ENCODE assay signal across 8 mouse cellular contexts in genomic region chr10:23349392-23350010, GRCm38 (mm10). TPM values are rescaled to one million over a fixed set of nuclear protein-coding genes. Genes with fewer than 3 reads are reported as not detected.
A peak's percentile ranks its signal among the peaks of the same experiment; 100 is the strongest.
DNase-seq lines count a peak whose midpoint lies in the region; ATAC-seq lines count a peak whose summit lies in the region.

No protein-coding gene starts in this region.

- H3K4me1 ChIP-seq in brown adipose tissue, adult 24 weeks (ENCODE audit: control insufficient read depth, insufficient read depth, insufficient read length, low read length): no peaks in the 10 kb centered on the region
- H3K4me1 ChIP-seq in forebrain, embryonic 13.5 days: peaks cover 23% of the 10 kb centered on the region
- H3K4me1 ChIP-seq in intestine, embryonic 14.5 days (replicated peaks; ENCODE audit: control insufficient read depth, insufficient read depth, low read length): peaks cover 9% of the 10 kb centered on the region
- peaks cover 21% of the 10 kb centered on the region for H3K4me1 ChIP-seq in midbrain, embryonic 13.5 days (replicated peaks)

- intact Hi-C loops in left cerebral cortex, postnatal 25 days (cut with DNase I): loop anchor here (5.0 to 10.0 kb wide), 4 partner anchors 258 to 1197 kb away; no protein-coding TSS in a partner anchor
- intact Hi-C loops in left cerebral cortex, postnatal 10 days (cut with DNase I): loop anchor here (10.0 kb wide), 2 partner anchors 255 to 1195 kb away; partner anchors contain the start of genes H60b and Raet1e

- H3K9me3 ChIP-seq in forebrain, embryonic 13.5 days (replicated peaks): no peaks in the 10 kb centered on the region
- H3K9me3 ChIP-seq in intestine, embryonic 14.5 days (ENCODE audit: control insufficient read depth, low read length): no peaks in the 10 kb centered on the region
- H3K9me3 ChIP-seq in midbrain, embryonic 13.5 days: no peaks in the 10 kb centered on the region

- peak overlapping the region; percentile 95 for H3K4me2 ChIP-seq in forebrain, embryonic 13.5 days
- H3K4me2 ChIP-seq in intestine, embryonic 14.5 days (ENCODE audit: low read length): peak overlapping the region; percentile 65
- peak overlapping the region; percentile 89 for H3K4me2 ChIP-seq in midbrain, embryonic 13.5 days (replicated peaks)

- peak overlapping the region; percentile 51 for H3K4me3 ChIP-seq in brown adipose tissue, adult 24 weeks (ENCODE audit: insufficient read depth, low read depth, low read length)
- H3K4me3 ChIP-seq in forebrain, embryonic 13.5 days: peak overlapping the region; percentile 60
- peak overlapping the region; percentile 54 for H3K4me3 ChIP-seq in intestine, embryonic 14.5 days (ENCODE audit: low read depth, low read length)
- peak overlapping the region; percentile 61 for H3K4me3 ChIP-seq in midbrain, embryonic 13.5 days (replicated peaks)

- no peak overlapping the region for H3K27ac ChIP-seq in brown adipose tissue, adult 24 weeks (replicated peaks; ENCODE audit: low read depth, low read length)
- no peak overlapping the region for H3K27ac ChIP-seq in forebrain, embryonic 13.5 days
- no peak overlapping the region for H3K27ac ChIP-seq in intestine, embryonic 14.5 days (ENCODE audit: low read depth)
- no peak overlapping the region for H3K27ac ChIP-seq in midbrain, embryonic 13.5 days

- peak; percentile 5 to 9 for DNase-seq in left cerebral cortex, postnatal 25 days (ENCODE audit: low spot score in 2 of 2)
- no peak for DNase-seq in left cerebral cortex, postnatal 10 days (ENCODE audit: extremely low spot score in 1 of 2, low spot score in 2 of 2)
- DNase-seq in intestine, embryonic 14.5 days (ENCODE audit: low spot score): peak; percentile 82
- no peak for DNase-seq in spleen, postnatal 36 days (ENCODE audit: low spot score in 2 of 2)
- no peak for DNase-seq in spleen, postnatal 4 days (ENCODE audit: low spot score in 2 of 2)

- H3K36me3 ChIP-seq in forebrain, embryonic 13.5 days (ENCODE audit: poor library complexity, severe bottlenecking): no peaks in the 10 kb centered on the region
- no peaks in the 10 kb centered on the region for H3K36me3 ChIP-seq in intestine, embryonic 14.5 days (ENCODE audit: control insufficient read depth, insufficient read depth, low read length)
- no peaks in the 10 kb centered on the region for H3K36me3 ChIP-seq in midbrain, embryonic 13.5 days

- ATAC-seq in forebrain, embryonic 13.5 days: peak; percentile 39
- 0 out of 2 replicates have a peak, but pooled peaks have one; percentile 32 for ATAC-seq in intestine, embryonic 14.5 days (replicated peaks; ENCODE audit: low FRiP score, low TSS enrichment, low read depth)
- peak; percentile 60 for ATAC-seq in midbrain, embryonic 13.5 days

- H3K27me3 ChIP-seq in forebrain, embryonic 13.5 days: peaks cover 25% of the 10 kb centered on the region
- peaks cover 45% of the 10 kb centered on the region for H3K27me3 ChIP-seq in intestine, embryonic 14.5 days (replicated peaks; ENCODE audit: control insufficient read depth, insufficient read depth, low read length)
- peaks cover 49% of the 10 kb centered on the region for H3K27me3 ChIP-seq in midbrain, embryonic 13.5 days

- WGBS in forebrain, embryonic 13.5 days: under 1% methylated on average over 29 of the region's 33 CpGs
- under 1% methylated on average over 31 of the region's 33 CpGs for WGBS in intestine, embryonic 14.5 days
- under 1% methylated on average over 32 of the region's 33 CpGs for WGBS in midbrain, embryonic 13.5 days

- H3K9ac ChIP-seq in forebrain, embryonic 13.5 days: peak overlapping the region; percentile 73
- H3K9ac ChIP-seq in intestine, embryonic 14.5 days (ENCODE audit: low read length): peak overlapping the region; percentile 48; the same call in 1 of the 2 replicates
- H3K9ac ChIP-seq in midbrain, embryonic 13.5 days (replicated peaks): peak overlapping the region; percentile 62

RNA-seq across cellular contexts. Expression of gene Eya4, which starts 1.1 kb away (rescaled TPM):
- total RNA-seq in left cerebral cortex, postnatal 25 days (2021): 1 to 10 TPM; 4.1 to 4.4 TPM
- 1 to 10 TPM; 5.8 to 6.1 TPM for total RNA-seq in left cerebral cortex, postnatal 10 days (2021)
- 0.29 and 0.63 TPM in 2 replicates for polyA plus RNA-seq in brown adipose tissue, adult 24 weeks (2012; ENCODE audit: insufficient read depth, insufficient read length, missing spikeins)
- polyA plus RNA-seq in forebrain, embryonic 13.5 days (2015; fragmentation: Nextera tagmentation; extraction: Ambion mirVana): 1.7 and 3.1 TPM in 2 replicates
- 0.51 and 0.77 TPM in 2 replicates for polyA plus RNA-seq in intestine, embryonic 14.5 days (2014; fragmentation: Nextera tagmentation; extraction: Ambion mirVana)
- 0.67 and 1.1 TPM in 2 replicates for polyA plus RNA-seq in midbrain, embryonic 13.5 days (2015; fragmentation: Nextera tagmentation; extraction: Ambion mirVana)

Comparison
In these comparisons a context has a peak if more than half of its experiments do, and no peak if none do; other contexts are left out.
1. DNase-seq: peak in left cerebral cortex, postnatal 25 days (2 of 2) and intestine, embryonic 14.5 days (single experiment); none in left cerebral cortex, postnatal 10 days (0 of 2), spleen, postnatal 36 days (0 of 2) and spleen, postnatal 4 days (0 of 2).
2. Peak in every context shown above with its lines, with median percentiles within 50 percentile points of each other: H3K4me3 ChIP-seq, ATAC-seq, H3K4me2 ChIP-seq and H3K9ac ChIP-seq.